Mouse (Mus musculus): ENCODE measurements around the gene Upf2.

- TF ChIP-seq CTCF (IDR thresholded peaks at IDR 0.05; ENCODE audit: borderline replicate concordance, control insufficient read depth, extremely low read depth, insufficient read depth, low read length, poor library complexity), result no peak
- no peak for TF ChIP-seq POLR2A (IDR thresholded peaks at IDR 0.05; ENCODE audit: control insufficient read depth, extremely low read depth, insufficient read depth, low read length, poor library complexity)
These were observed 148.9 kb downstream of the Upf2 start for GRCm38 (mm10) chr2:6100027-6100749.
